Comparison of ENCODE assay signal across 8 mouse cellular contexts in genomic region chr12:98627392-98628259, GRCm38 (mm10). TPM values are rescaled to one million over a fixed set of nuclear protein-coding genes. Genes with fewer than 3 reads are reported as not detected.
DNase-seq lines count a peak whose midpoint lies in the region; ATAC-seq and TF ChIP-seq lines count a peak whose summit lies in the region.

Gene Spata7, plus strand, starts transcription at chr12:98628157.

- H3K4me3 ChIP-seq in ES-Bruce4 (ENCODE audit: low read depth, low read length), result peak within 1 kb of the TSS; percentile 87
- H3K4me3 ChIP-seq in forebrain, embryonic 12.5 days (replicated peaks), result peak within 1 kb of the TSS; percentile 68
- H3K4me3 ChIP-seq in heart, postnatal 0 days (ENCODE audit: low read depth, low read length), result peak within 1 kb of the TSS; percentile 76
- H3K4me3 ChIP-seq in liver, embryonic 14.5 days (ENCODE audit: insufficient read depth in 1 of 2, low read depth in 2 of 2, low read length in 2 of 2), result peak within 1 kb of the TSS; percentile 78 to 79
- H3K4me3 ChIP-seq in stomach, embryonic 15.5 days (replicated peaks), result peak within 1 kb of the TSS; percentile 87

- no peaks in the 10 kb centered on the region for H3K4me1 ChIP-seq in ES-Bruce4 (ENCODE audit: control insufficient read depth, insufficient read depth, low read length)
- peaks cover 13% of the 10 kb centered on the region for H3K4me1 ChIP-seq in forebrain, embryonic 12.5 days
- H3K4me1 ChIP-seq in heart, postnatal 0 days (ENCODE audit: control insufficient read depth, insufficient read depth), result peaks cover 7% of the 10 kb centered on the region; the same call in 1 of the 2 replicates
- peaks cover 2 to 4% of the 10 kb centered on the region in 2 experiments; a peak in 3 of 4 replicates for H3K4me1 ChIP-seq in liver, embryonic 14.5 days (replicated peaks; ENCODE audit: control insufficient read depth in 2 of 2, insufficient read depth in 2 of 2, low read length in 1 of 2)
- H3K4me1 ChIP-seq in stomach, embryonic 15.5 days, result 0 out of 2 replicates have a peak, but pooled peaks cover 3% of the 10 kb centered on the region

- no peaks in the 10 kb centered on the region for H3K36me3 ChIP-seq in ES-Bruce4 (ENCODE audit: control insufficient read depth, insufficient read depth, low read length, poor library complexity, severe bottlenecking)
- H3K36me3 ChIP-seq in forebrain, embryonic 12.5 days (replicated peaks), result peaks cover 4% of the 10 kb centered on the region; the same call in 1 of the 2 replicates
- H3K36me3 ChIP-seq in heart, postnatal 0 days (replicated peaks; ENCODE audit: control insufficient read depth, insufficient read depth, low read length), result peaks cover 2% of the 10 kb centered on the region; the same call in 1 of the 2 replicates
- no peaks in the 10 kb centered on the region for H3K36me3 ChIP-seq in liver, embryonic 14.5 days (replicated peaks; ENCODE audit: control insufficient read depth, insufficient read depth, low read depth)
- H3K36me3 ChIP-seq in stomach, embryonic 15.5 days, result no peaks in the 10 kb centered on the region

- peak; percentile 80 for DNase-seq in c-Kit-positive CD71-positive TER-119-positive erythroid progenitor cells, embryonic 14.5 days (ENCODE audit: low spot score)
- peak; percentile 96 for DNase-seq in heart, postnatal 0 days (ENCODE audit: low spot score)
- DNase-seq in kidney, postnatal 36 days, result peak; percentile 87 to 93
- peak; percentile 71 to 72 (median 71) for DNase-seq in liver, embryonic 14.5 days (ENCODE audit: low read depth in 3 of 3, low spot score in 3 of 3)
- peak; percentile 92 for DNase-seq in neural tube, embryonic 10.5 days (ENCODE audit: extremely low spot score, low spot score)

- H3K9ac ChIP-seq in ES-Bruce4 (ENCODE audit: low read depth, poor library complexity, severe bottlenecking), result peak within 1 kb of the TSS; percentile 79
- H3K9ac ChIP-seq in forebrain, embryonic 12.5 days, result peak within 1 kb of the TSS; percentile 65
- H3K9ac ChIP-seq in heart, postnatal 0 days (replicated peaks; ENCODE audit: low read depth, low read length), result peak within 1 kb of the TSS; percentile 60
- peak within 1 kb of the TSS; percentile 75 for H3K9ac ChIP-seq in liver, embryonic 14.5 days (replicated peaks)
- H3K9ac ChIP-seq in stomach, embryonic 15.5 days, result peak within 1 kb of the TSS; percentile 39; the same call in 1 of the 2 replicates

- 5% methylated on average over 32 of the region's 32 CpGs for WGBS in forebrain, embryonic 12.5 days
- WGBS in heart, postnatal 0 days, result 2% methylated on average over 30 of the region's 32 CpGs
- 3% methylated on average over 32 of the region's 32 CpGs for WGBS in liver, embryonic 14.5 days (ENCODE audit: insufficient replicate concordance)
- WGBS in stomach, embryonic 15.5 days, result 2% methylated on average over 32 of the region's 32 CpGs

- no peaks in the 10 kb centered on the region for H3K9me3 ChIP-seq in ES-Bruce4 (replicated peaks; ENCODE audit: control insufficient read depth, insufficient read depth, low read length, poor library complexity, severe bottlenecking)
- H3K9me3 ChIP-seq in forebrain, embryonic 12.5 days, result peaks cover 8% of the 10 kb centered on the region; the same call in 1 of the 2 replicates
- H3K9me3 ChIP-seq in heart, postnatal 0 days (replicated peaks; ENCODE audit: control insufficient read depth, low read length), result no peaks in the 10 kb centered on the region
- no peaks in the 10 kb centered on the region for H3K9me3 ChIP-seq in liver, embryonic 14.5 days (ENCODE audit: control insufficient read depth, low read length)
- H3K9me3 ChIP-seq in stomach, embryonic 15.5 days, result no peaks in the 10 kb centered on the region

- no peak for TF ChIP-seq CTCF in ES-Bruce4 (IDR thresholded peaks at IDR 0.05; ENCODE audit: low read depth, low read length)
- TF ChIP-seq CTCF in heart, postnatal 0 days (IDR thresholded peaks at IDR 0.05; ENCODE audit: low read depth), result no peak
- no peak for TF ChIP-seq CTCF in liver, embryonic 14.5 days (IDR thresholded peaks at IDR 0.05; ENCODE audit: low read depth)

- TF ChIP-seq POLR2A in ES-Bruce4 (IDR thresholded peaks at IDR 0.05; ENCODE audit: insufficient read depth, low read length), result peak; percentile 16

- H3K27me3 ChIP-seq in ES-Bruce4 (ENCODE audit: control insufficient read depth, insufficient read depth, low read length, poor library complexity, severe bottlenecking), result no peaks in the 10 kb centered on the region
- H3K27me3 ChIP-seq in forebrain, embryonic 12.5 days, result no peaks in the 10 kb centered on the region
- no peaks in the 10 kb centered on the region for H3K27me3 ChIP-seq in heart, postnatal 0 days (ENCODE audit: control insufficient read depth, insufficient read depth, low read length)
- no peaks in the 10 kb centered on the region for H3K27me3 ChIP-seq in liver, embryonic 14.5 days (ENCODE audit: control insufficient read depth, insufficient read depth, low read length)
- no peaks in the 10 kb centered on the region for H3K27me3 ChIP-seq in stomach, embryonic 15.5 days (replicated peaks)

- H3K27ac ChIP-seq in ES-Bruce4 (ENCODE audit: insufficient read depth, low read length), result no peak within 1 kb of the TSS
- peak within 1 kb of the TSS; percentile 39 for H3K27ac ChIP-seq in forebrain, embryonic 12.5 days
- H3K27ac ChIP-seq in heart, postnatal 0 days (ENCODE audit: low read depth), result peak within 1 kb of the TSS; percentile 15; the same call in 1 of the 2 replicates
- H3K27ac ChIP-seq in liver, embryonic 14.5 days, result no peak within 1 kb of the TSS
- no peak within 1 kb of the TSS for H3K27ac ChIP-seq in stomach, embryonic 15.5 days

- TF ChIP-seq EP300 in ES-Bruce4 (IDR thresholded peaks at IDR 0.05; ENCODE audit: insufficient read depth, low read depth, low read length), result no peak
- no peak for TF ChIP-seq EP300 in heart, postnatal 0 days (IDR thresholded peaks at IDR 0.05; ENCODE audit: low read depth)
- no peak for TF ChIP-seq EP300 in liver, embryonic 14.5 days (IDR thresholded peaks at IDR 0.05; ENCODE audit: low read depth)

- peak; percentile 95 for ATAC-seq in forebrain, embryonic 12.5 days (ENCODE audit: low FRiP score)
- peak; percentile 97 for ATAC-seq in heart, postnatal 0 days (ENCODE audit: insufficient read depth, low read depth)
- peak; percentile 94 for ATAC-seq in liver, embryonic 14.5 days (ENCODE audit: insufficient read depth)
- ATAC-seq in stomach, embryonic 15.5 days (ENCODE audit: insufficient read depth, low FRiP score, low read depth), result peak; percentile 94

- peak within 1 kb of the TSS; percentile 69 for H3K4me2 ChIP-seq in forebrain, embryonic 12.5 days
- peak within 1 kb of the TSS; percentile 81 for H3K4me2 ChIP-seq in heart, postnatal 0 days (ENCODE audit: low read depth, low read length)
- H3K4me2 ChIP-seq in liver, embryonic 14.5 days (ENCODE audit: low read depth), result peak within 1 kb of the TSS; percentile 74
- peak within 1 kb of the TSS; percentile 71 for H3K4me2 ChIP-seq in stomach, embryonic 15.5 days

RNA-seq across cellular contexts. Expression of gene Spata7, which starts in this region (rescaled TPM):
- 18.0 and 22.2 TPM in 2 replicates for polyA plus RNA-seq in ES-Bruce4 (2011; ENCODE audit: insufficient read depth, insufficient read length, low read depth, missing spikeins)
- polyA plus RNA-seq in forebrain, embryonic 12.5 days (2016; fragmentation: Nextera tagmentation; extraction: Ambion mirVana), result 24.8 and 25.8 TPM in 2 replicates
- 3.3 and 7.2 TPM in 2 replicates for total RNA-seq in heart, postnatal 0 days (2014; rRNA removed; ENCODE audit: low replicate concordance)
- polyA plus RNA-seq in heart, postnatal 0 days (2015; fragmentation: Nextera tagmentation; extraction: Ambion mirVana), result 8.7 and 9.7 TPM in 2 replicates
- 0.57 and 1.2 TPM in 2 replicates for polyA plus RNA-seq in liver, embryonic 14.5 days (2012; rRNA removed)
- 2.0 and 2.2 TPM in 2 replicates for polyA plus RNA-seq in liver, embryonic 14.5 days (2014; fragmentation: Nextera tagmentation; extraction: Ambion mirVana)
- polyA plus RNA-seq in stomach, embryonic 15.5 days (2015; fragmentation: Nextera tagmentation; extraction: Ambion mirVana), result 11.8 and 12.7 TPM in 2 replicates

Comparison
In these comparisons a context has a peak if more than half of its experiments do, and no peak if none do; other contexts are left out.
1. H3K27ac ChIP-seq: peak in forebrain, embryonic 12.5 days (single experiment) and heart, postnatal 0 days (single experiment); none in ES-Bruce4 (single experiment), liver, embryonic 14.5 days (single experiment) and stomach, embryonic 15.5 days (single experiment).
2. Peak in every context shown above with its lines, with median percentiles within 50 percentile points of each other: H3K4me3 ChIP-seq, H3K9ac ChIP-seq, DNase-seq, ATAC-seq and H3K4me2 ChIP-seq.